Mouse (Mus musculus): ENCODE results near the gene Auts2. TPM values are rescaled to one million over a fixed set of nuclear protein-coding genes. Genes with fewer than 3 reads are reported as not detected.

Auts2 gene
- polyA plus RNA-seq, 1 experiment = 10.4 TPM

GRCm38 (mm10) chr5:131722361-131722760, 820.8 kb downstream of the Auts2 start:
- Histone ChIP-seq H3K4me3 (ENCODE audit: low read depth, low read length) (no peak overlapping the region), H3K27ac (ENCODE audit: insufficient read depth, low read depth, low read length) (peak overlapping the region; percentile 5; the same call in 1 of the 2 replicates), H3K36me3 (ENCODE audit: control insufficient read depth, insufficient read depth, low read length) (no peaks in the 10 kb centered on the region), H3K27me3 (ENCODE audit: control insufficient read depth, insufficient read depth, low read length) (no peaks in the 10 kb centered on the region), H3K4me1 (ENCODE audit: control insufficient read depth, insufficient read depth, insufficient read length, low read length) (peaks cover 9% of the 10 kb centered on the region; the same call in 1 of the 2 replicates)
- TF ChIP-seq POLR2A (IDR thresholded peaks at IDR 0.05; ENCODE audit: low read depth, low read length) = no peak
- TF ChIP-seq CTCF (IDR thresholded peaks at IDR 0.05; ENCODE audit: extremely low read depth, insufficient read length, insufficient replicate concordance, low read depth, low read length) = no peak
- WGBS = 18% methylated on average over 4 of the region's 4 CpGs

DNA sequence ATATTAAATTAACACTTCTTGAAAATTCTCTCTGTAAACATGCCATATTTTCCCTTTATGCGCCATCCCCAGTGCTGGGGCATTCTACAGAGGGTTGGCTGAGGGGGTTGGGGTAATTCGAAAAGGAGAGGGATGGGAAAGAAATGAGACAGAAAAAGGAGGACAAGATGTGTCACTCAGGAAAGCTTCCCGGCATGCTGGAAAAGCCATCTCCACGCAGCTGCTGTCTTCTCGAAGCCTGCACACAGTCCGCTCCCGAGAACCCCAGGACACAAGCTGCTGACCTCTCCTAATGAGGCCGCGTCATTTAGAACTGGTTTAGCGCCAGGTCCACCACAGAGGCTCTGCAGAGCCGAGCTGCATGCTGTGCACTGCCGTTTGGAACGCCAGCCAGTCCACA, 825.1 kb downstream of the Auts2 start:
- TF ChIP-seq CTCF (IDR thresholded peaks at IDR 0.05; ENCODE audit: extremely low read depth, insufficient read length, insufficient replicate concordance, low read depth, low read length) = no peak
- no peak for TF ChIP-seq POLR2A (IDR thresholded peaks at IDR 0.05; ENCODE audit: low read depth, low read length)
- 84% methylated on average over 13 of the region's 13 CpGs for WGBS
- no peaks in the 10 kb centered on the region for H3K36me3 ChIP-seq (ENCODE audit: control insufficient read depth, insufficient read depth, low read length)
- H3K27me3 ChIP-seq (ENCODE audit: control insufficient read depth, insufficient read depth, low read length) = no peaks in the 10 kb centered on the region
- H3K4me3 ChIP-seq (ENCODE audit: low read depth, low read length) = no peak overlapping the region
- peaks cover 3% of the 10 kb centered on the region; the same call in 1 of the 2 replicates for H3K4me1 ChIP-seq (ENCODE audit: control insufficient read depth, insufficient read depth, insufficient read length, low read length)
- H3K27ac ChIP-seq (ENCODE audit: insufficient read depth, low read depth, low read length) = no peak overlapping the region

- WGBS = 92% methylated on average over 19 of the region's 19 CpGs
- H3K36me3 ChIP-seq (ENCODE audit: control insufficient read depth, insufficient read depth, low read length) = no peaks in the 10 kb centered on the region
- H3K27ac ChIP-seq (ENCODE audit: insufficient read depth, low read depth, low read length) = no peak overlapping the region
- H3K27me3 ChIP-seq (ENCODE audit: control insufficient read depth, insufficient read depth, low read length) = no peaks in the 10 kb centered on the region
- no peak for TF ChIP-seq CTCF (IDR thresholded peaks at IDR 0.05; ENCODE audit: extremely low read depth, insufficient read length, insufficient replicate concordance, low read depth, low read length)
- TF ChIP-seq POLR2A (IDR thresholded peaks at IDR 0.05; ENCODE audit: low read depth, low read length) = no peak
- no peak overlapping the region for H3K4me3 ChIP-seq (ENCODE audit: low read depth, low read length)
- H3K4me1 ChIP-seq (ENCODE audit: control insufficient read depth, insufficient read depth, insufficient read length, low read length) = peaks cover 2% of the 10 kb centered on the region; the same call in 1 of the 2 replicates
Observed at GRCm38 (mm10) chr5:131717359-131717965, 825.7 kb downstream of the Auts2 start.

DNA sequence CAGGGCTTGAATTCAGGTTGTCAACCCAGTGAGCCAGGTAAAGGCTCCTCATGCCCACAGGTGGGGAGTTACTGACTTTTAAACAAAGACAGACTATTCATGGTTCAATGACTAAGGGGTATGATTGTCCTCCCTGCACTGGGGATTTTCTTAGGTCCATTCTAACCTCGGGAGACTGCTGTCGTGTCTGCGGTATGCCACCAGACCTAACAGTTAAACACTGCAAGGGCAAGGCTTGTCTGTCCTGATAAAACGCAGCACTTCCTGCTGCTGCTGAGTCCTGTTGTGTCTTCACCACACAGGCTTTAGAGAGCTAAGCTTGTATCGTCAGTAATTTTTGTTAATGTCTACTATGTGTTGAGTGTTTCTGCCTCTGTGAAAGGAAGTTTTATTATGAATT, 828.2 kb downstream of the Auts2 start:
- no peaks in the 10 kb centered on the region for H3K4me1 ChIP-seq (ENCODE audit: control insufficient read depth, insufficient read depth, insufficient read length, low read length)

GRCm38 (mm10) chr5:131712441-131712840, 830.7 kb downstream of the Auts2 start:
- no peaks in the 10 kb centered on the region for H3K36me3 ChIP-seq (ENCODE audit: control insufficient read depth, insufficient read depth, low read length)
- H3K27me3 ChIP-seq (ENCODE audit: control insufficient read depth, insufficient read depth, low read length) = no peaks in the 10 kb centered on the region
- no peaks in the 10 kb centered on the region for H3K4me1 ChIP-seq (ENCODE audit: control insufficient read depth, insufficient read depth, insufficient read length, low read length)
- TF ChIP-seq CTCF (IDR thresholded peaks at IDR 0.05; ENCODE audit: extremely low read depth, insufficient read length, insufficient replicate concordance, low read depth, low read length) = no peak
- no peak for TF ChIP-seq POLR2A (IDR thresholded peaks at IDR 0.05; ENCODE audit: low read depth, low read length)
- H3K27ac ChIP-seq (ENCODE audit: insufficient read depth, low read depth, low read length) = no peak overlapping the region
- no peak overlapping the region for H3K4me3 ChIP-seq (ENCODE audit: low read depth, low read length)
- WGBS = 89% methylated on average over 2 of the region's 2 CpGs

More for the DNA sequence above, 828.2 kb downstream of the Auts2 start:
- 86% methylated on average over 5 of the region's 5 CpGs for WGBS
- Histone ChIP-seq H3K4me3 (ENCODE audit: low read depth, low read length) (no peak overlapping the region), H3K27ac (ENCODE audit: insufficient read depth, low read depth, low read length) (no peak overlapping the region), H3K27me3 (ENCODE audit: control insufficient read depth, insufficient read depth, low read length) (no peaks in the 10 kb centered on the region), H3K36me3 (ENCODE audit: control insufficient read depth, insufficient read depth, low read length) (no peaks in the 10 kb centered on the region)
- no peak for TF ChIP-seq CTCF (IDR thresholded peaks at IDR 0.05; ENCODE audit: extremely low read depth, insufficient read length, insufficient replicate concordance, low read depth, low read length)
- TF ChIP-seq POLR2A (IDR thresholded peaks at IDR 0.05; ENCODE audit: low read depth, low read length) = no peak

GRCm38 (mm10) chr5:131711474-131712129, 831.5 kb downstream of the Auts2 start:
- H3K27me3 ChIP-seq (ENCODE audit: control insufficient read depth, insufficient read depth, low read length) = no peaks in the 10 kb centered on the region
- no peaks in the 10 kb centered on the region for H3K36me3 ChIP-seq (ENCODE audit: control insufficient read depth, insufficient read depth, low read length)
- no peak overlapping the region for H3K27ac ChIP-seq (ENCODE audit: insufficient read depth, low read depth, low read length)
- no peaks in the 10 kb centered on the region for H3K4me1 ChIP-seq (ENCODE audit: control insufficient read depth, insufficient read depth, insufficient read length, low read length)
- TF ChIP-seq POLR2A (IDR thresholded peaks at IDR 0.05; ENCODE audit: low read depth, low read length) (no peak), CTCF (IDR thresholded peaks at IDR 0.05; ENCODE audit: extremely low read depth, insufficient read length, insufficient replicate concordance, low read depth, low read length) (no peak)
- 58% methylated on average over 5 of the region's 5 CpGs for WGBS
- no peak overlapping the region for H3K4me3 ChIP-seq (ENCODE audit: low read depth, low read length)

- TF ChIP-seq POLR2A (IDR thresholded peaks at IDR 0.05; ENCODE audit: low read depth, low read length) (no peak), CTCF (IDR thresholded peaks at IDR 0.05; ENCODE audit: extremely low read depth, insufficient read length, insufficient replicate concordance, low read depth, low read length) (no peak)
- Histone ChIP-seq H3K4me3 (ENCODE audit: low read depth, low read length) (no peak overlapping the region), H3K27me3 (ENCODE audit: control insufficient read depth, insufficient read depth, low read length) (no peaks in the 10 kb centered on the region), H3K36me3 (ENCODE audit: control insufficient read depth, insufficient read depth, low read length) (no peaks in the 10 kb centered on the region), H3K27ac (ENCODE audit: insufficient read depth, low read depth, low read length) (no peak overlapping the region), H3K4me1 (ENCODE audit: control insufficient read depth, insufficient read depth, insufficient read length, low read length) (no peaks in the 10 kb centered on the region)
- 62% methylated on average over 8 of the region's 8 CpGs for WGBS
Observed at GRCm38 (mm10) chr5:131710735-131711473, 832.2 kb downstream of the Auts2 start.

All from small intestine, adult 2 months (tissue).